Mouse (Mus musculus) midbrain, embryonic 13.5 days (tissue): ENCODE results near the gene Extl1. TPM values are rescaled to one million over a fixed set of nuclear protein-coding genes. Genes with fewer than 3 reads are reported as not detected.

ENCODE experiments used
- polyA plus RNA-seq: library from polyadenylated mRNA; unstranded; fragments of >200 nt; fragmentation: Nextera tagmentation; extraction: Ambion mirVana; gene quantifications from 2 replicates; pipeline ENCODE4 v1.2.1, GENCODE M21; 2015

Gene Extl1
- polyA plus RNA-seq, 1 experiment from 2014 or later, result 0.16 TPM

Other genes starting within 250 kb of the Extl1 start
- 19.9 and 22.4 TPM in 2 replicates for gene Cep85, start 196.7 kb downstream of the Extl1 start, polyA plus RNA-seq
- gene Gm7534, start 180.8 kb downstream of the Extl1 start, polyA plus RNA-seq, result not detected in 2 replicates
- gene Catsper4, start 156.5 kb downstream of the Extl1 start, polyA plus RNA-seq, result not detected in 2 replicates
- gene Cnksr1, start 145.5 kb downstream of the Extl1 start, polyA plus RNA-seq, result 0.15 and 0.20 TPM in 2 replicates
- gene E130218I03Rik, start 140.2 kb downstream of the Extl1 start, polyA plus RNA-seq, result 0.17 and 0.62 TPM in 2 replicates
- gene Zfp593, start 138.3 kb downstream of the Extl1 start, polyA plus RNA-seq, result 14.9 and 15.6 TPM in 2 replicates
- gene Gm30191, start 136.9 kb downstream of the Extl1 start, polyA plus RNA-seq, result not detected in 2 replicates
- gene Grrp1, start 129.7 kb downstream of the Extl1 start, polyA plus RNA-seq, result 6.2 and 8.1 TPM in 2 replicates
- gene Pdik1l, start 96.0 kb downstream of the Extl1 start, polyA plus RNA-seq, result 42.3 and 44.0 TPM in 2 replicates
- gene Trim63, start 68.7 kb downstream of the Extl1 start, polyA plus RNA-seq, result 0.11 and 0.21 TPM in 2 replicates
- gene Slc30a2, start 40.7 kb downstream of the Extl1 start, polyA plus RNA-seq, result 0.05 and 0.12 TPM in 2 replicates
- gene Pafah2, start 12.5 kb upstream of the Extl1 start, polyA plus RNA-seq, result 6.4 and 6.6 TPM in 2 replicates
- 7,568 and 8,132 TPM in 2 replicates for gene Stmn1, start 84.5 kb upstream of the Extl1 start, polyA plus RNA-seq
- gene Paqr7, start 112.8 kb upstream of the Extl1 start, polyA plus RNA-seq, result 10.8 and 12.8 TPM in 2 replicates
- 3.9 and 4.4 TPM in 2 replicates for gene Aunip, start 127.1 kb upstream of the Extl1 start, polyA plus RNA-seq
- 149 and 155 TPM in 2 replicates for gene Mtfr1l, start 151.5 kb upstream of the Extl1 start, polyA plus RNA-seq
- gene Selenon, start 168.3 kb upstream of the Extl1 start, polyA plus RNA-seq, result 11.1 and 11.5 TPM in 2 replicates